ENCODE assay signal across 9 mouse cellular contexts in the genomic region with DNA sequence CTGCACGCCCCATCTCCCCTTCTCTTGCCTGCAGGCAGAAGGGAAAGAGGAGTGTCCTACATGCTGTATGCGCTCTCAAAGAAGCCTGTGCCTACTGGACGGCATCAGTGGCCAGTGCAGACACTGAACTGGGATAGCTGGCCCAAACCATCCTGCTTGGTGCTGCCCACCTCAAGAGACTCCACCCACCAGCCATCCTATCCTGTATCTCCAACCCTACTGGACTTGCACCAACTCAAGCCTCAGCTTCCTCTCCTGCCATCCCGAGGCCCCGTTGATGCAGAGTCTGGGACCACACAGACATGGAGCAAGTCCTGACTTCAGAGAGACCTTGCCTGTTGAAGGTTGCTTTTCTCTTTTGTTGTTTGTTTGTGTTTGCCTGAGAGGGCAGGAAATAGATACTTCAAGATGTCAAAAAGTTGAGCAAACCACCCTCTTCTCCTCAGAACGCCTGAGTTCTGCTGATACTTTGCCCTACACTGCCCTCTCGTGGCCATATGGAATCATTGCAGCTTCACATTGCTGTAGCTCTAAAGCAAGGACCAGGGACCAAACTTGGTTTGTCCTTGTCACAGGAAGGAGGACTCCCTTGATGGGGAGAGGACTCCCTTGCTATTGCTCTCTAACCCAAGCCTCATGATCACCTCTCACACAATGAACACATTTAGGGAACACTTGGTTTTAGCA. TPM values are rescaled to one million over a fixed set of nuclear protein-coding genes. Genes with fewer than 3 reads are reported as not detected.
A peak's percentile ranks its signal among the peaks of the same experiment; 100 is the strongest.
DNase-seq lines count a peak whose midpoint lies in the region; ATAC-seq and TF ChIP-seq lines count a peak whose summit lies in the region.
"Had no signal": no experiment of that assay in that cellular context is flagged by ENCODE, and none has a peak within 500 bp of the region (broad histone marks: within the 10 kb centered on the region; RNA-seq: fewer than 3 reads in every experiment).

No protein-coding gene starts in this region.

- H3K4me2 ChIP-seq in neural tube, embryonic 15.5 days = no peak overlapping the region
- H3K4me2 ChIP-seq: heart, embryonic 13.5 days had no signal

- no peak overlapping the region for H3K9ac ChIP-seq in neural tube, embryonic 15.5 days (replicated peaks)
- H3K9ac ChIP-seq: heart, embryonic 13.5 days had no signal

- peak; percentile 82 for TF ChIP-seq CTCF in bone marrow, adult 2 months (IDR thresholded peaks at IDR 0.05; ENCODE audit: control insufficient read depth, insufficient read depth, low read length)
- peak; percentile 63; the same call in 1 of the 2 replicates for TF ChIP-seq CTCF in embryonic fibroblast, embryonic 13.5 days (IDR thresholded peaks at IDR 0.05; ENCODE audit: borderline replicate concordance, insufficient read depth, low read length)

- TF ChIP-seq POLR2A in bone marrow, adult 2 months (IDR thresholded peaks at IDR 0.05; ENCODE audit: borderline replicate concordance, control insufficient read depth, low read depth, low read length) = no peak
- no peak for TF ChIP-seq POLR2A in embryonic fibroblast, embryonic 13.5 days (IDR thresholded peaks at IDR 0.05; ENCODE audit: low read depth, low read length)

- intact Hi-C loops in heart, postnatal 10 days (cut with DNase I) = loop anchor here (1.0 to 5.0 kb wide), 7 partner anchors 80 to 582 kb away; no protein-coding TSS in a partner anchor

- H3K9me3 ChIP-seq in neural tube, embryonic 15.5 days (replicated peaks) = no peaks in the 10 kb centered on the region
- H3K9me3 ChIP-seq: heart, embryonic 13.5 days had no signal

- H3K27me3 ChIP-seq in neural tube, embryonic 15.5 days (replicated peaks) = peaks cover 83% of the 10 kb centered on the region

- H3K27ac ChIP-seq in bone marrow, adult 2 months (ENCODE audit: control insufficient read depth, insufficient read depth, low read depth, low read length, poor library complexity) = no peak overlapping the region
- H3K27ac ChIP-seq in embryonic fibroblast, embryonic 13.5 days (ENCODE audit: insufficient read depth, low read length) = no peak overlapping the region
- no peak overlapping the region for H3K27ac ChIP-seq in neural tube, embryonic 15.5 days (replicated peaks)
- H3K27ac ChIP-seq: heart, embryonic 13.5 days had no signal

- ATAC-seq in neural tube, embryonic 15.5 days (ENCODE audit: low FRiP score) = peak; percentile 69

- no peaks in the 10 kb centered on the region for H3K36me3 ChIP-seq in neural tube, embryonic 15.5 days
- H3K36me3 ChIP-seq: heart, embryonic 13.5 days had no signal

- no peaks in the 10 kb centered on the region for H3K4me1 ChIP-seq in bone marrow, adult 2 months (ENCODE audit: control insufficient read depth, insufficient read depth, low read length)
- H3K4me1 ChIP-seq in embryonic fibroblast, embryonic 13.5 days (ENCODE audit: control insufficient read depth, insufficient read depth, low read length) = no peaks in the 10 kb centered on the region
- H3K4me1 ChIP-seq in neural tube, embryonic 15.5 days = no peaks in the 10 kb centered on the region
- H3K4me1 ChIP-seq: heart, embryonic 13.5 days had no signal

- H3K4me3 ChIP-seq in bone marrow, adult 2 months (replicated peaks; ENCODE audit: control insufficient read depth, low read depth, low read length) = no peak overlapping the region
- H3K4me3 ChIP-seq in embryonic fibroblast, embryonic 13.5 days (ENCODE audit: insufficient read depth, low read length) = no peak overlapping the region
- no peak overlapping the region for H3K4me3 ChIP-seq in neural tube, embryonic 15.5 days (replicated peaks)
- H3K4me3 ChIP-seq: heart, embryonic 13.5 days had no signal

- DNase-seq in CD8-positive naive resting alpha-beta T cell, adult 2 months (ENCODE audit: low read depth in 2 of 2, low spot score in 2 of 2) = peak; percentile 62 to 68
- DNase-seq in heart, postnatal 10 days = peak; percentile 77 to 88
- peak; percentile 77 to 81 for DNase-seq in kidney, postnatal 4 days
- DNase-seq in lung, adult 18-20 months = peak; percentile 63 to 69
- DNase-seq in thymus, adult 18-20 months = peak; percentile 30 to 47

- 33% methylated on average over 7 of the region's 7 CpGs for WGBS in bone marrow, adult 2 months
- 55% methylated on average over 7 of the region's 7 CpGs for WGBS in neural tube, embryonic 15.5 days

RNA-seq across cellular contexts. Expression of gene Inmt, which starts 7.9 kb away (rescaled TPM):
- 2.4 and 14.7 TPM in 2 replicates for polyA plus RNA-seq in bone marrow, adult 2 months (2011; ENCODE audit: insufficient read depth, insufficient read length, low replicate concordance, missing spikeins)
- not detected in 2 replicates for polyA plus RNA-seq in embryonic fibroblast, embryonic 13.5 days (2011; ENCODE audit: insufficient read length, low read depth, missing spikeins)
- total RNA-seq in heart, postnatal 10 days (2021) = not detected
- not detected in 2 replicates for polyA plus RNA-seq in neural tube, embryonic 15.5 days (2015; fragmentation: Nextera tagmentation; extraction: Ambion mirVana)

RNA-seq across cellular contexts. Expression of gene Crhr2, which starts 34.1 kb away (rescaled TPM):
- not detected in 2 replicates for polyA plus RNA-seq in bone marrow, adult 2 months (2011; ENCODE audit: insufficient read depth, insufficient read length, low replicate concordance, missing spikeins)
- not detected in 2 replicates for polyA plus RNA-seq in embryonic fibroblast, embryonic 13.5 days (2011; ENCODE audit: insufficient read length, low read depth, missing spikeins)
- total RNA-seq in heart, postnatal 10 days (2021) = 10 to 100 TPM in 1 of 2 experiments, 1 to 10 TPM in 1; 7.9 to 11.5 TPM
- polyA plus RNA-seq in neural tube, embryonic 15.5 days (2015; fragmentation: Nextera tagmentation; extraction: Ambion mirVana) = 1.3 and 1.5 TPM in 2 replicates

RNA-seq across cellular contexts. Expression of gene Mindy4, which starts 36.3 kb away (rescaled TPM):
- polyA plus RNA-seq in bone marrow, adult 2 months (2011; ENCODE audit: insufficient read depth, insufficient read length, low replicate concordance, missing spikeins) = 0.68 and 3.0 TPM in 2 replicates
- polyA plus RNA-seq in embryonic fibroblast, embryonic 13.5 days (2011; ENCODE audit: insufficient read length, low read depth, missing spikeins) = 5.3 and 8.6 TPM in 2 replicates
- total RNA-seq in heart, postnatal 10 days (2021) = 1 to 10 TPM; 4.9 to 5.2 TPM
- polyA plus RNA-seq in neural tube, embryonic 15.5 days (2015; fragmentation: Nextera tagmentation; extraction: Ambion mirVana) = 10.3 and 10.7 TPM in 2 replicates
